Comparison of ENCODE assay signal across 9 mouse cellular contexts in genomic region chr17:50638791-50639190, GRCm38 (mm10).
"Had no signal": no experiment of that assay in that cellular context is flagged by ENCODE, and none has a peak within 500 bp of the region (broad histone marks: within the 10 kb centered on the region; RNA-seq: fewer than 3 reads in every experiment).

No protein-coding gene starts in this region.

- DNase-seq: kidney, adult 9 months; kidney, postnatal 14 days; kidney, postnatal 4 days; layer of hippocampus, postnatal 36 days; left cerebral cortex, postnatal 4 days; liver, postnatal 0 days; lung, embryonic 14.5 days; thymus, adult 18-20 months; thymus, postnatal 36 days had no signal
